Mouse (Mus musculus): Measurements from ENCODE around the gene Mfsd4a. TPM values are rescaled to one million over a fixed set of nuclear protein-coding genes. Genes with fewer than 3 reads are reported as not detected.

Mfsd4a gene
- polyA plus RNA-seq (2012; rRNA removed) = 64.1 and 84.5 TPM in 2 replicates

GRCm38 (mm10) chr1:132067261-132068255 is at the start of gene Mfsd4a:
TSS of gene Mfsd4a (minus strand) at chr1:132068062.
- TF ChIP-seq CTCF (conservative IDR thresholded peaks at IDR 0.05; ENCODE audit: insufficient read depth, insufficient read length, low read depth, low read length) (0 out of 2 replicates have a peak, but pooled peaks have one; percentile 9), POLR2A (IDR thresholded peaks at IDR 0.05; ENCODE audit: low read depth, low read length) (no peak)
- peak; percentile 55 for DNase-seq

GRCm38 (mm10) chr1:132116606-132117005 is 48.7 kb upstream of the Mfsd4a start:
- peak; percentile 57 for DNase-seq
- no peaks in the 10 kb centered on the region for H3K36me3 ChIP-seq (ENCODE audit: control insufficient read depth, insufficient read depth, low read length)
- H3K27me3 ChIP-seq (replicated peaks; ENCODE audit: control insufficient read depth, insufficient read depth, low read length) = no peaks in the 10 kb centered on the region
- TF ChIP-seq CTCF (conservative IDR thresholded peaks at IDR 0.05; ENCODE audit: insufficient read depth, insufficient read length, low read depth, low read length) (peak; percentile 67), POLR2A (IDR thresholded peaks at IDR 0.05; ENCODE audit: low read depth, low read length) (no peak)
- no peak overlapping the region for H3K4me3 ChIP-seq (ENCODE audit: insufficient read depth, low read depth, low read length)
- WGBS = 51% methylated on average over 18 of the region's 18 CpGs
- no peaks in the 10 kb centered on the region for H3K4me1 ChIP-seq (ENCODE audit: control insufficient read depth, insufficient read depth, low read length)
- no peak overlapping the region for H3K27ac ChIP-seq (ENCODE audit: insufficient read depth, low read depth, low read length)

More at GRCm38 (mm10) chr1:132067261-132068255, at the start of gene Mfsd4a:
- Histone ChIP-seq H3K36me3 (ENCODE audit: control insufficient read depth, insufficient read depth, low read length) (no peaks in the 10 kb centered on the region), H3K27me3 (replicated peaks; ENCODE audit: control insufficient read depth, insufficient read depth, low read length) (no peaks in the 10 kb centered on the region), H3K27ac (ENCODE audit: insufficient read depth, low read depth, low read length) (peak within 1 kb of the TSS; percentile 74), H3K4me3 (ENCODE audit: insufficient read depth, low read depth, low read length) (peak within 1 kb of the TSS; percentile 61), H3K4me1 (ENCODE audit: control insufficient read depth, insufficient read depth, low read length) (no peaks in the 10 kb centered on the region)
- 2% methylated on average over 80 of the region's 80 CpGs for WGBS

GRCm38 (mm10) chr1:132113098-132113497 is 45.2 kb upstream of the Mfsd4a start:
- no peak for TF ChIP-seq POLR2A (IDR thresholded peaks at IDR 0.05; ENCODE audit: low read depth, low read length)
- no peak for TF ChIP-seq CTCF (conservative IDR thresholded peaks at IDR 0.05; ENCODE audit: insufficient read depth, insufficient read length, low read depth, low read length)
- no peak overlapping the region for H3K27ac ChIP-seq (ENCODE audit: insufficient read depth, low read depth, low read length)
- 55% methylated on average over 3 of the region's 3 CpGs for WGBS

GRCm38 (mm10) chr1:132112426-132112825 is 44.6 kb upstream of the Mfsd4a start:
- Histone ChIP-seq H3K27ac (ENCODE audit: insufficient read depth, low read depth, low read length) (no peak overlapping the region), H3K36me3 (ENCODE audit: control insufficient read depth, insufficient read depth, low read length) (no peaks in the 10 kb centered on the region), H3K4me1 (ENCODE audit: control insufficient read depth, insufficient read depth, low read length) (no peaks in the 10 kb centered on the region), H3K4me3 (ENCODE audit: insufficient read depth, low read depth, low read length) (no peak overlapping the region), H3K27me3 (replicated peaks; ENCODE audit: control insufficient read depth, insufficient read depth, low read length) (no peaks in the 10 kb centered on the region)
- no peak for TF ChIP-seq CTCF (conservative IDR thresholded peaks at IDR 0.05; ENCODE audit: insufficient read depth, insufficient read length, low read depth, low read length)
- TF ChIP-seq POLR2A (IDR thresholded peaks at IDR 0.05; ENCODE audit: low read depth, low read length) = no peak
- no peak for DNase-seq
- 68% methylated on average over 8 of the region's 8 CpGs for WGBS

More at GRCm38 (mm10) chr1:132113098-132113497, 45.2 kb upstream of the Mfsd4a start:
- H3K4me3 ChIP-seq (ENCODE audit: insufficient read depth, low read depth, low read length) = no peak overlapping the region
- H3K27me3 ChIP-seq (replicated peaks; ENCODE audit: control insufficient read depth, insufficient read depth, low read length) = no peaks in the 10 kb centered on the region
- no peaks in the 10 kb centered on the region for H3K4me1 ChIP-seq (ENCODE audit: control insufficient read depth, insufficient read depth, low read length)
- H3K36me3 ChIP-seq (ENCODE audit: control insufficient read depth, insufficient read depth, low read length) = no peaks in the 10 kb centered on the region
- DNase-seq = no peak

- no peak for DNase-seq
- Histone ChIP-seq H3K4me1 (ENCODE audit: control insufficient read depth, insufficient read depth, low read length) (no peaks in the 10 kb centered on the region), H3K27ac (ENCODE audit: insufficient read depth, low read depth, low read length) (no peak overlapping the region), H3K36me3 (ENCODE audit: control insufficient read depth, insufficient read depth, low read length) (no peaks in the 10 kb centered on the region), H3K4me3 (ENCODE audit: insufficient read depth, low read depth, low read length) (no peak overlapping the region), H3K27me3 (replicated peaks; ENCODE audit: control insufficient read depth, insufficient read depth, low read length) (no peaks in the 10 kb centered on the region)
- WGBS = 47% methylated on average over 1 of the region's 1 CpGs
- TF ChIP-seq POLR2A (IDR thresholded peaks at IDR 0.05; ENCODE audit: low read depth, low read length) (no peak), CTCF (conservative IDR thresholded peaks at IDR 0.05; ENCODE audit: insufficient read depth, insufficient read length, low read depth, low read length) (no peak)
Observed at GRCm38 (mm10) chr1:132111411-132111810, 43.5 kb upstream of the Mfsd4a start.

- no peak overlapping the region for H3K27ac ChIP-seq (ENCODE audit: insufficient read depth, low read depth, low read length)
- H3K36me3 ChIP-seq (ENCODE audit: control insufficient read depth, insufficient read depth, low read length) = no peaks in the 10 kb centered on the region
- H3K4me1 ChIP-seq (ENCODE audit: control insufficient read depth, insufficient read depth, low read length) = no peaks in the 10 kb centered on the region
- no peak overlapping the region for H3K4me3 ChIP-seq (ENCODE audit: insufficient read depth, low read depth, low read length)
- 43% methylated on average over 2 of the region's 2 CpGs for WGBS
- H3K27me3 ChIP-seq (replicated peaks; ENCODE audit: control insufficient read depth, insufficient read depth, low read length) = no peaks in the 10 kb centered on the region
- TF ChIP-seq POLR2A (IDR thresholded peaks at IDR 0.05; ENCODE audit: low read depth, low read length) = no peak
- no peak for TF ChIP-seq CTCF (conservative IDR thresholded peaks at IDR 0.05; ENCODE audit: insufficient read depth, insufficient read length, low read depth, low read length)
- no peak for DNase-seq
Observed at GRCm38 (mm10) chr1:132109368-132109767, 41.5 kb upstream of the Mfsd4a start.

- no peak for TF ChIP-seq POLR2A (IDR thresholded peaks at IDR 0.05; ENCODE audit: low read depth, low read length)
- TF ChIP-seq CTCF (conservative IDR thresholded peaks at IDR 0.05; ENCODE audit: insufficient read depth, insufficient read length, low read depth, low read length) = no peak
- 76% methylated on average over 14 of the region's 14 CpGs for WGBS
Observed at GRCm38 (mm10) chr1:132104353-132104752, 36.5 kb upstream of the Mfsd4a start.

More at GRCm38 (mm10) chr1:132104353-132104752, 36.5 kb upstream of the Mfsd4a start:
- Histone ChIP-seq H3K4me3 (ENCODE audit: insufficient read depth, low read depth, low read length) (no peak overlapping the region), H3K4me1 (ENCODE audit: control insufficient read depth, insufficient read depth, low read length) (no peaks in the 10 kb centered on the region), H3K36me3 (ENCODE audit: control insufficient read depth, insufficient read depth, low read length) (no peaks in the 10 kb centered on the region), H3K27me3 (replicated peaks; ENCODE audit: control insufficient read depth, insufficient read depth, low read length) (no peaks in the 10 kb centered on the region), H3K27ac (ENCODE audit: insufficient read depth, low read depth, low read length) (no peak overlapping the region)
- no peak for DNase-seq
